Mouse (Mus musculus): Measurements from ENCODE around the gene Gatc. TPM values are rescaled to one million over a fixed set of nuclear protein-coding genes. Genes with fewer than 3 reads are reported as not detected.
"Not testable (repeated sequence)": the region's sequence is repeated elsewhere in the genome, so short reads cannot be mapped to it uniquely, and the experiment has no call there.

Gatc gene
- polyA plus RNA-seq, 1 experiment from 2014 or later: 43.4 TPM

DNA sequence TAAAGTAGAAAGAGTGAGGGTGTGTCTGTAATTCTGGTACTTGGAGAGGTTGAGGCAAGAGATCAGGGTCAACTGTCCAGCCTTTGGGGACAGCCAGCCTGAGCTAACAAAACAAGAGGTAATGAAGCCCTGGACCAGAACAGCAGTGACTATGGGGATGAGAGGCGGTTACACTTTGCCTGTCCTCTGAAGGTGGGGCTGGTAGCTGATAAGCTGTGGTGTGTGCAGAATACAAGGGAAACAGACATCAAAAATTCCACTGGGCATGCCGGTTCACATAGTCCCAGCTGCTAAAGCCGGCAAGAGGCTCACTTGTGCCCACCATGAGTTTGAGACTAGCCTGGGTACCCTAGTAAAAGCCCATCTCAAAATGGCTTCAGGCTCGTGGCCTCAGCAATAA lies 28.6 kb downstream of the Gatc start:
- Histone ChIP-seq H3K9ac (replicated peaks; ENCODE audit: low read length) (no peak overlapping the region), H3K4me1 (ENCODE audit: control insufficient read depth, insufficient read depth, low read length) (peaks cover 9% of the 10 kb centered on the region), H3K4me2 (ENCODE audit: low read length) (no peak overlapping the region), H3K27ac (replicated peaks; ENCODE audit: low read depth, low read length) (no peak overlapping the region), H3K27me3 (ENCODE audit: control insufficient read depth, insufficient read depth, low read length) (no peaks in the 10 kb centered on the region), H3K9me3 (ENCODE audit: control insufficient read depth, low read length) (no peaks in the 10 kb centered on the region), H3K36me3 (ENCODE audit: control insufficient read depth, insufficient read depth, low read length) (no peaks in the 10 kb centered on the region), H3K4me3 (replicated peaks; ENCODE audit: low read depth, low read length) (no peak overlapping the region)
- ATAC-seq (ENCODE audit: low FRiP score, low TSS enrichment) (no peak), DNase-seq (no peak)
- 84% methylated on average over 4 of the region's 4 CpGs for WGBS

DNA sequence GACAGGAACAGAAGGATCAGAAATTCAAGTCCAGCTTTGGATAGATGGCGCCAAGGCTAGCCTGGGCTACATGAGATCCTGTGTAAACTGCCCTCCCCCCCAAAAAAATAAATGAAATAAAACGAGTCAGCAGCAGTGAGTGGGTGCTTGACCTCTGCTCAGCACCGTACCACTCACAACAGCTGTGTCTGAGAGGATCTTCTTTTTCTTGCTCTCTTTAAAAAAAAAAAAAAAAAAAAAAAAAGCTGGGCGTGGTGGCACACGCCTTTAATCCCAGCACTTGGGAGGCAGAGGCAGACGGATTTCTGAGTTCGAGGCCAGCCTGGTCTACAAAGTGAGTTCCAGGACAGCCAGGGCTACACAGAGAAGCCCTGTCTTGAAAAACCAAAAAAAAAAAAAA lies 38.8 kb downstream of the Gatc start:
- not testable (repeated sequence) for H3K4me3 ChIP-seq (replicated peaks; ENCODE audit: low read depth, low read length); H3K9me3 ChIP-seq (ENCODE audit: control insufficient read depth, low read length); H3K27me3 ChIP-seq (ENCODE audit: control insufficient read depth, insufficient read depth, low read length); H3K27ac ChIP-seq (replicated peaks; ENCODE audit: low read depth, low read length); DNase-seq; H3K9ac ChIP-seq (replicated peaks; ENCODE audit: low read length); ATAC-seq (ENCODE audit: low FRiP score, low TSS enrichment)
- 79% methylated on average over 4 of the region's 7 CpGs for WGBS
- H3K4me2 ChIP-seq (ENCODE audit: low read length): peak overlapping the region; percentile 87
- peaks cover 19% of the 10 kb centered on the region for H3K4me1 ChIP-seq (ENCODE audit: control insufficient read depth, insufficient read depth, low read length)
- H3K36me3 ChIP-seq (ENCODE audit: control insufficient read depth, insufficient read depth, low read length): peaks cover 20% of the 10 kb centered on the region

DNA sequence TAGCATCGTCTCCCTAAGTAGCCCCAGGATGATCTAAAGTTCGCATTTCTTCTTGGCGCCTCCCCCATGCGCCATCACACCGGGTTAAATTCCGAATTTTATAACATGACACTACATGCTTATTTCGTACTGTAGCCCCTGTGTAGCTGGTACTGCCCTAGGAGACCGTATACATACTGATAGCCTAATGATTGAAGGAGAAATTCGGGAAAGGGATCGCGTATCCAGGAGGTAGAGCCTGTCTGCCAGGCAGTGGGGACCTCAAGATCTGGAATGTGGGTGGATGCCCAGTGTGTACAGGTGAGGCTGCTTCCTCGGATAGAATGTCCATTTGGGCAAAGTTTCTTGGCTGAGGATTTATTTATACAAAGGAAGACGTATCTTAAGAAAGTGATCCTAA lies 39.4 kb downstream of the Gatc start:
- Histone ChIP-seq H3K9ac (replicated peaks; ENCODE audit: low read length) (peak overlapping the region; percentile 85; the same call in 1 of the 2 replicates), H3K4me1 (ENCODE audit: control insufficient read depth, insufficient read depth, low read length) (peaks cover 19% of the 10 kb centered on the region), H3K4me2 (ENCODE audit: low read length) (peak overlapping the region; percentile 87), H3K36me3 (ENCODE audit: control insufficient read depth, insufficient read depth, low read length) (peaks cover 25% of the 10 kb centered on the region), H3K4me3 (replicated peaks; ENCODE audit: low read depth, low read length) (peak overlapping the region; percentile 80), H3K9me3 (ENCODE audit: control insufficient read depth, low read length) (no peaks in the 10 kb centered on the region), H3K27me3 (ENCODE audit: control insufficient read depth, insufficient read depth, low read length) (peaks cover 4% of the 10 kb centered on the region; the same call in 1 of the 2 replicates), H3K27ac (replicated peaks; ENCODE audit: low read depth, low read length) (peak overlapping the region; percentile 89; the same call in 1 of the 2 replicates)
- DNase-seq: no peak
- WGBS: 31% methylated on average over 13 of the region's 13 CpGs
- no peak for ATAC-seq (ENCODE audit: low FRiP score, low TSS enrichment)

DNA sequence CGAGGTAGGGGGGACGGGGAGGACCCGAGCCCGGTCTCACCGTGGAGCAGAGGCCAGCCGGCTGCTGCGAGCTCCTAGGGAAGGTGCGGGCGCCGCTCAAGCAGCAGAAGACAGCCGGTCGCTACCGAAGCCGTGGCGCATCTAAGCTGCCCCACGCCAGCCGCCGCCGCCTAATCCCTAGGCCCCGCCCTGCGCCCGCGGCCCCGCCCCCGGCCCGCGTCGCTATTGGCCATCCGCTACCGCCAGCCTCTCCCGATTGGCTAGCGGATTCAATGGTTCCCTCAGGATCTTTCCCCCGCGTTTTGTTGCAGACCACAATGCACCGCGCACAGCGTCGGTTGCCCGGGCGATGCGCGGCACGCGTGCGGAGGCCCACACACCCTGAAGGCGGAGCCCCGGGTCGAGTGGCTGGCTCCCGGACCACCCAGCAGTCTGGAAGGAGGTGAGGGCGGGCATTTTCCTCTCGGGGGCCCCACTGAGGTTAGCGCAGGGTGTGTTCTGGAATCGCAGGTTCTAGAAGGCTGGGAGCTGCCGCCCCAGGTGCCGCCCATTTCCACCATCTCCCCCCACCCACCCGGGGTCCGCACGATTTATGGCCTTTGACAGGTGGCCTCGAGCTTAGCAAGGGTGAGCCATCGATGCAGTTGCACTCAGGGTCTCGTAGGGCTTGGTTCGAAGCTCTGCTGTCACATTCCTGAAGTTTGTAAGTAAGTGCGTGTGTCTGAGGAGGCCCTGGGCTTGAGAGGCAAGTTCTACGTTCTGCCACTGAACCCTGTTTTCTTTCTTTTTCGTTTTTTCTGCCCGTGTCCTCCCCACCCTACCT lies 40.0 kb downstream of the Gatc start, which contains the start of gene Dynll1:
Gene Dynll1, minus strand, starts transcription at position 208 of the 823 bp plus-strand sequence.
- peak within 1 kb of the TSS; percentile 85 for H3K9ac ChIP-seq (replicated peaks; ENCODE audit: low read length)
- H3K4me2 ChIP-seq (ENCODE audit: low read length): peak within 1 kb of the TSS; percentile 87
- peaks cover 4% of the 10 kb centered on the region; the same call in 1 of the 2 replicates for H3K27me3 ChIP-seq (ENCODE audit: control insufficient read depth, insufficient read depth, low read length)
- peak within 1 kb of the TSS; percentile 80 for H3K4me3 ChIP-seq (replicated peaks; ENCODE audit: low read depth, low read length)
- peak; percentile 97 for ATAC-seq (ENCODE audit: low FRiP score, low TSS enrichment)
- peaks cover 31% of the 10 kb centered on the region for H3K36me3 ChIP-seq (ENCODE audit: control insufficient read depth, insufficient read depth, low read length)
- DNase-seq: peak; percentile 100
- peak within 1 kb of the TSS; percentile 89 for H3K27ac ChIP-seq (replicated peaks; ENCODE audit: low read depth, low read length)
- H3K9me3 ChIP-seq (ENCODE audit: control insufficient read depth, low read length): no peaks in the 10 kb centered on the region
- H3K4me1 ChIP-seq (ENCODE audit: control insufficient read depth, insufficient read depth, low read length): peaks cover 19% of the 10 kb centered on the region
- WGBS: under 1% methylated on average over 66 of the region's 66 CpGs

DNA sequence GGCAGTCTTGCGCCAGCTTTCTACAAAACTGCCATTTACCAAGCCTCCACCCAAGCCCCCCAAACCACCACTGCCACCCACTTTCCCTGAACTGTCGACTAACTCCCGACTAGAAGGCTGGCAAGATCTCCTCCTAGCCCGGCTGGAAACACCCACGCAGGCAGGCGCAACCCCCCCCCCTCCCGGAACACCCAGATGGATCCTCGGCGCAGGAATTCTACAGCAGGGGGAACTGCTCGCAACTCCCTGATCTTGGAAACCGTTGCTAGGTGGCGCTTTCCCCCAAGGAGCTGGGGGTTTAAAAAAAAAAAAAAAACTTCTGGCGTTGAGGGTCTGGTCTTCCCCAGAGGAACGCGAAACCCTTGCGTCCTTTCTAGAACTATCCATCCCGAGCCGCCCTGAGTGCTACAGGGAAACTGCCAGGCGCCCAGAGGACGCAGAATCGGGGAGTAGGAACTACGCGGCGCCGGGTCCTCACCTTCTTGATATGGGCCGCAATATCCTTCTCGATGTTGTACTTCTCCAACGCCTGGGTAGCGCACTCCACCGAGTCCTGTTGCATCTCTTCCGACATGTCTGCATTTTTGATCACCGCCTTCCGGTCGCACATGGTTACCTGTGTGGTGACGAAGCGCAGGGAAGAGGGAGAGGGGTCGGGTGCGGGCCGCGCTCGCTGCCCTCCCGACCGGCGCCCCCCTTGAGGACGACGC lies 40.8 kb downstream of the Gatc start:
- DNase-seq (peak; percentile 86), ATAC-seq (ENCODE audit: low FRiP score, low TSS enrichment) (peak; percentile 49)
- WGBS: under 1% methylated on average over 46 of the region's 46 CpGs
- peak overlapping the region; percentile 80 for H3K4me3 ChIP-seq (replicated peaks; ENCODE audit: low read depth, low read length)
- peak overlapping the region; percentile 89 for H3K27ac ChIP-seq (replicated peaks; ENCODE audit: low read depth, low read length)
- peaks cover 4% of the 10 kb centered on the region; the same call in 1 of the 2 replicates for H3K27me3 ChIP-seq (ENCODE audit: control insufficient read depth, insufficient read depth, low read length)
- H3K4me1 ChIP-seq (ENCODE audit: control insufficient read depth, insufficient read depth, low read length): peaks cover 19% of the 10 kb centered on the region
- H3K36me3 ChIP-seq (ENCODE audit: control insufficient read depth, insufficient read depth, low read length): peaks cover 40% of the 10 kb centered on the region
- H3K9me3 ChIP-seq (ENCODE audit: control insufficient read depth, low read length): no peaks in the 10 kb centered on the region
- H3K4me2 ChIP-seq (ENCODE audit: low read length): peak overlapping the region; percentile 87
- H3K9ac ChIP-seq (replicated peaks; ENCODE audit: low read length): peak overlapping the region; percentile 85

DNA sequence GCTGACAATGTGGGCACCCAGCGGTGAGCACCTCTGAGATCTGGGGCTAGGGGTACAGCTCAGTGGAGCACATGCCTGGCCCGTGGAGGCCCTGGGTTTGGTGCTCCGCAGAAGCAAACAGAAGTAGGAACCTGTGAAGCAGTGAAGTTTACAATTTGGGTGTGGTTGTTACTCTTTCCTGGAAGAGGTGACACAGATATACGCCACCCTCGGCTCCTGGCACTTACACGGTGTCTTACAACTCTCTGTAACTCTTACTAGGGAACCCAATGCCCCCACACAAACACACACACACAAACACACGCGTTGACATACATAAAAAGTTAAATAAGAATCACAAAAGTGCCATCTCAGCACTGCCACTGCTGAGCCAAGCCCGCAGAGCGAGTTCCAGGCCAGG lies 44.6 kb downstream of the Gatc start:
- Histone ChIP-seq H3K4me2 (ENCODE audit: low read length) (no peak overlapping the region), H3K9me3 (ENCODE audit: control insufficient read depth, low read length) (no peaks in the 10 kb centered on the region), H3K36me3 (ENCODE audit: control insufficient read depth, insufficient read depth, low read length) (peaks cover 64% of the 10 kb centered on the region), H3K4me1 (ENCODE audit: control insufficient read depth, insufficient read depth, low read length) (peaks cover 14% of the 10 kb centered on the region), H3K27ac (replicated peaks; ENCODE audit: low read depth, low read length) (no peak overlapping the region), H3K4me3 (replicated peaks; ENCODE audit: low read depth, low read length) (no peak overlapping the region), H3K27me3 (ENCODE audit: control insufficient read depth, insufficient read depth, low read length) (no peaks in the 10 kb centered on the region), H3K9ac (replicated peaks; ENCODE audit: low read length) (no peak overlapping the region)
- WGBS: 90% methylated on average over 10 of the region's 10 CpGs
- ATAC-seq (ENCODE audit: low FRiP score, low TSS enrichment) (no peak), DNase-seq (no peak)

DNA sequence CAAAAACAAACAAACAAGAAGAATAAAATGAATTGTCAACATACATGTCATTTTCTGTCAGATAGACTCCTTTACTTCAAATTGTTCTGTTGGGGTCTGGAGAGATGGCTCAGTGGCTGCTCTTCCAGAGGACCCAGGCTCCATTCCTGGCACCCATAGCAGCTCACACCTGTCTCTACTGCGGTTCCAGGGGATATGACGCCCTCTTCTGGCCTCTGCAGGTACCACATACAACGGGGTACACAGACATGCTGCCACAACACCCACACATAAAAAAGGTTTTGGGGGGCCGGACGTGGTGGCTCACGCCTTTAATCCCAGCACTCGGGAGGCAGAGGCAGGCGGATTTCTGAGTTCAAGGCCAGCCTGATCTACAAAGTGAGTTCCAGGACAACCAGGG lies 46.8 kb downstream of the Gatc start:
- no peak overlapping the region for H3K9ac ChIP-seq (replicated peaks; ENCODE audit: low read length)
- DNase-seq (no peak), ATAC-seq (ENCODE audit: low FRiP score, low TSS enrichment) (no peak)
- peaks cover 6% of the 10 kb centered on the region for H3K4me1 ChIP-seq (ENCODE audit: control insufficient read depth, insufficient read depth, low read length)
- no peaks in the 10 kb centered on the region for H3K9me3 ChIP-seq (ENCODE audit: control insufficient read depth, low read length)
- H3K27ac ChIP-seq (replicated peaks; ENCODE audit: low read depth, low read length): no peak overlapping the region
- H3K4me3 ChIP-seq (replicated peaks; ENCODE audit: low read depth, low read length): no peak overlapping the region
- H3K36me3 ChIP-seq (ENCODE audit: control insufficient read depth, insufficient read depth, low read length): peaks cover 84% of the 10 kb centered on the region
- H3K27me3 ChIP-seq (ENCODE audit: control insufficient read depth, insufficient read depth, low read length): no peaks in the 10 kb centered on the region
- H3K4me2 ChIP-seq (ENCODE audit: low read length): no peak overlapping the region
- WGBS: 93% methylated on average over 8 of the region's 8 CpGs

DNA sequence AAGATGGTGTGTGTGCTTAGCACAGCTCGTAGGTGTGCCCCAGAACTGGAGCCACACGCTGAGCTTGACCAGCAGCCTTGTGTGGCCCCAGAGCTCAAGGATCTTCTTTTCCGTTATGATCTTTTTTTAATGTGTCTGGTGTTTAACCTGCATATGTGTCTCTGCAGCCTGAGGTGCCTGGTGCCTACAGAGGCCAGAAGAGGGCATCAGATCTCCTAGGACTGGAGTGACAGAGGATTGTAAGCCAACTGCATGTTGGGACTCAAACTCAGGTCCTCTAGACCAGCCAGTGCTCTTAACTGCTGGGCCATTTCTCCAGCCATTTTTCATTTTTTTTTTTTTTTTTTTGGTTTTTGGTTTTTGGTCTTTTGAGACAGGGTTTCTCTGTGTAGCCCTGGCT lies 56.2 kb downstream of the Gatc start:
- no peak overlapping the region for H3K27ac ChIP-seq (replicated peaks; ENCODE audit: low read depth, low read length)
- H3K9me3 ChIP-seq (ENCODE audit: control insufficient read depth, low read length): no peaks in the 10 kb centered on the region
- no peak overlapping the region for H3K9ac ChIP-seq (replicated peaks; ENCODE audit: low read length)
- peaks cover 40% of the 10 kb centered on the region for H3K36me3 ChIP-seq (ENCODE audit: control insufficient read depth, insufficient read depth, low read length)
- DNase-seq (no peak), ATAC-seq (ENCODE audit: low FRiP score, low TSS enrichment) (no peak)
- H3K4me3 ChIP-seq (replicated peaks; ENCODE audit: low read depth, low read length): no peak overlapping the region
- H3K4me2 ChIP-seq (ENCODE audit: low read length): no peak overlapping the region
- H3K4me1 ChIP-seq (ENCODE audit: control insufficient read depth, insufficient read depth, low read length): peaks cover 5% of the 10 kb centered on the region
- 92% methylated on average over 3 of the region's 3 CpGs for WGBS
- H3K27me3 ChIP-seq (ENCODE audit: control insufficient read depth, insufficient read depth, low read length): no peaks in the 10 kb centered on the region

Measured in midbrain, embryonic 14.5 days (tissue).